ENCODE assay signal across 11 mouse cellular contexts in the genomic region with DNA sequence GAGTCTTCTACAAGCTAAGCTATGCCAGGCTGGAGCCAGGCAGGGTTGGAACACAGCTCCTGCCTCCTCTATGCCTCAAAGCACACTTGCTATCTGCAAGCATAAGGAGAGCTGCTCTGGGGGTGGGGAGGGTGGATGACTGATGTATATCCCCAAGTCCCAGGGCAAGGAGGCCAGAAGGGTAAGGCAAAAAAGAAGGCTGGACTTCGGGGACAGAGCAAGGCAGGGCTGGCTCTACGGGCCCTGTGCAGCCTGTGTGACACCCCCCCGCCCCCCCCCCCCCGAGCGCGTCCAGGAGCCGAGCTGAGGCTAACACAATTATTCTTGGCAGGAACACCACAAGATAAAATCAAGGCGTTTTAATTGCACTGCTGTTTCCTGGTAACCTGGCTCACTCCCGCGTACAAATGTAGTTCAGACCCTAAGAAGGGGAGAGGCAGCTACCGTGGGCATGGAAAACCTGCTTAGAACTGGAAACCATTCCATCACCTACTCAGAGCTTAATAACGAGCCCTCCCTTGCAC. TPM values are rescaled to one million over a fixed set of nuclear protein-coding genes. Genes with fewer than 3 reads are reported as not detected.
DNase-seq lines count a peak whose midpoint lies in the region; ATAC-seq and TF ChIP-seq lines count a peak whose summit lies in the region.
"Had no signal": no experiment of that assay in that cellular context is flagged by ENCODE, and none has a peak within 500 bp of the region (broad histone marks: within the 10 kb centered on the region; RNA-seq: fewer than 3 reads in every experiment).

No protein-coding gene starts in this region.

- H3K9ac ChIP-seq in embryonic facial prominence, embryonic 11.5 days (replicated peaks; ENCODE audit: low read length): no peak overlapping the region
- H3K9ac ChIP-seq in hindbrain, embryonic 15.5 days: no peak overlapping the region
- H3K9ac ChIP-seq: limb, embryonic 15.5 days had no signal

- no peaks in the 10 kb centered on the region for H3K9me3 ChIP-seq in embryonic facial prominence, embryonic 11.5 days (replicated peaks; ENCODE audit: control insufficient read depth, low read length)
- no peaks in the 10 kb centered on the region for H3K9me3 ChIP-seq in embryonic facial prominence, embryonic 10.5 days
- no peaks in the 10 kb centered on the region for H3K9me3 ChIP-seq in G1E (replicated peaks)
- no peaks in the 10 kb centered on the region for H3K9me3 ChIP-seq in hindbrain, embryonic 15.5 days
- H3K9me3 ChIP-seq: limb, embryonic 15.5 days; megakaryocyte, embryonic 14.5 days had no signal

- DNase-seq in embryonic facial prominence, embryonic 11.5 days (ENCODE audit: low spot score): peak; percentile 14
- no peak for DNase-seq in embryonic facial prominence, embryonic 10.5 days (ENCODE audit: low spot score)
- DNase-seq in G1E (ENCODE audit: low spot score): peak; percentile 11
- no peak for DNase-seq in adrenal gland, adult 8-10 months
- DNase-seq in cerebellum, postnatal 14 days: no peak
- no peak for DNase-seq in right cerebral cortex, postnatal 4 days
- DNase-seq: heart, postnatal 4 days had no signal

- ATAC-seq in embryonic facial prominence, embryonic 11.5 days (replicated peaks; ENCODE audit: insufficient number of reproducible peaks, low FRiP score, low TSS enrichment, low read depth): no peak
- no peak for ATAC-seq in G1E (ENCODE audit: extremely low read depth, insufficient number of reproducible peaks, low FRiP score, poor library complexity, severe bottlenecking)
- ATAC-seq in hindbrain, embryonic 15.5 days (ENCODE audit: low FRiP score, low read depth): peak; percentile 12; the same call in 1 of the 2 replicates
- ATAC-seq in megakaryocyte-erythroid progenitor cell, adult 5-6 weeks (replicated peaks; ENCODE audit: low FRiP score, low TSS enrichment, poor library complexity, severe bottlenecking): peak; percentile 52

- no peaks in the 10 kb centered on the region for H3K36me3 ChIP-seq in embryonic facial prominence, embryonic 11.5 days (replicated peaks; ENCODE audit: control insufficient read depth, insufficient read depth, low read depth, low read length)
- H3K36me3 ChIP-seq in embryonic facial prominence, embryonic 10.5 days (replicated peaks): peaks cover 12% of the 10 kb centered on the region; the same call in 1 of the 2 replicates
- peaks cover 89% of the 10 kb centered on the region for H3K36me3 ChIP-seq in G1E (replicated peaks)
- H3K36me3 ChIP-seq in hindbrain, embryonic 15.5 days: no peaks in the 10 kb centered on the region

- no peak overlapping the region for H3K4me3 ChIP-seq in embryonic facial prominence, embryonic 11.5 days (ENCODE audit: low read depth, low read length)
- no peak overlapping the region for H3K4me3 ChIP-seq in embryonic facial prominence, embryonic 10.5 days
- H3K4me3 ChIP-seq in G1E (ENCODE audit: low read depth, low read length): no peak overlapping the region
- H3K4me3 ChIP-seq in hindbrain, embryonic 15.5 days: no peak overlapping the region
- H3K4me3 ChIP-seq: limb, embryonic 15.5 days; megakaryocyte, embryonic 14.5 days had no signal

- 57% methylated on average over 12 of the region's 12 CpGs for WGBS in embryonic facial prominence, embryonic 11.5 days
- 70% methylated on average over 12 of the region's 12 CpGs for WGBS in embryonic facial prominence, embryonic 10.5 days
- WGBS in hindbrain, embryonic 15.5 days: 24% methylated on average over 12 of the region's 12 CpGs

- TF ChIP-seq CTCF in G1E (IDR thresholded peaks at IDR 0.05; ENCODE audit: low read depth, low read length): no peak

- H3K4me2 ChIP-seq in embryonic facial prominence, embryonic 11.5 days (ENCODE audit: low read depth, low read length): no peak overlapping the region
- H3K4me2 ChIP-seq in hindbrain, embryonic 15.5 days: no peak overlapping the region; the same call in 1 of the 2 replicates
- H3K4me2 ChIP-seq: limb, embryonic 15.5 days had no signal

- no peaks in the 10 kb centered on the region for H3K27me3 ChIP-seq in embryonic facial prominence, embryonic 11.5 days (ENCODE audit: control insufficient read depth, insufficient read depth, low read length)
- H3K27me3 ChIP-seq in embryonic facial prominence, embryonic 10.5 days (replicated peaks; ENCODE audit: low read depth, poor library complexity, severe bottlenecking): no peaks in the 10 kb centered on the region
- no peaks in the 10 kb centered on the region for H3K27me3 ChIP-seq in G1E (ENCODE audit: insufficient read depth, low read length)
- no peaks in the 10 kb centered on the region for H3K27me3 ChIP-seq in hindbrain, embryonic 15.5 days
- H3K27me3 ChIP-seq: limb, embryonic 15.5 days; megakaryocyte, embryonic 14.5 days had no signal

- H3K27ac ChIP-seq in embryonic facial prominence, embryonic 11.5 days (replicated peaks; ENCODE audit: low read depth, low read length): no peak overlapping the region
- H3K27ac ChIP-seq in embryonic facial prominence, embryonic 10.5 days (replicated peaks): no peak overlapping the region
- peak overlapping the region; percentile 66 for H3K27ac ChIP-seq in hindbrain, embryonic 15.5 days (replicated peaks)
- H3K27ac ChIP-seq: limb, embryonic 15.5 days had no signal

- no peaks in the 10 kb centered on the region for H3K4me1 ChIP-seq in embryonic facial prominence, embryonic 11.5 days (ENCODE audit: control insufficient read depth, insufficient read depth, low read length)
- peaks cover 38% of the 10 kb centered on the region for H3K4me1 ChIP-seq in embryonic facial prominence, embryonic 10.5 days
- peaks cover 11% of the 10 kb centered on the region for H3K4me1 ChIP-seq in G1E (ENCODE audit: insufficient read depth, low read depth, low read length)
- H3K4me1 ChIP-seq in hindbrain, embryonic 15.5 days (replicated peaks): peaks cover 58% of the 10 kb centered on the region

RNA-seq across cellular contexts. Expression of a gene that starts 6.9 kb away (rescaled TPM):
- polyA plus RNA-seq in embryonic facial prominence, embryonic 11.5 days (2014; fragmentation: Nextera tagmentation; extraction: Ambion mirVana): 0.42 and 0.82 TPM in 2 replicates
- 0.33 and 0.46 TPM in 2 replicates for polyA plus RNA-seq in embryonic facial prominence, embryonic 10.5 days (2016; fragmentation: Nextera tagmentation; extraction: Ambion mirVana)
- total RNA-seq in G1E (2014; fragmentation: Nextera tagmentation) (not detected in 2 replicates), G1E (2017) (not detected in 2 replicates)
- polyA plus RNA-seq in G1E (2012): not detected in 2 replicates
- polyA plus RNA-seq in hindbrain, embryonic 15.5 days (2015; fragmentation: Nextera tagmentation; extraction: Ambion mirVana): 7.6 and 8.6 TPM in 2 replicates
- not detected in 2 replicates for total RNA-seq in megakaryocyte-erythroid progenitor cell, adult 5-6 weeks (2014; fragmentation: Nextera tagmentation)
- not detected in 2 replicates for total RNA-seq in megakaryocyte-erythroid progenitor cell, adult 5-6 weeks (2017)
- 1 to 10 TPM; 3.9 to 7.8 (median 6.3) TPM for total RNA-seq in adrenal gland, adult 8-10 months (2022)

RNA-seq across cellular contexts. Expression of a gene that starts 24.8 kb away (rescaled TPM):
- polyA plus RNA-seq in embryonic facial prominence, embryonic 11.5 days (2014; fragmentation: Nextera tagmentation; extraction: Ambion mirVana): 0.18 and 0.27 TPM in 2 replicates
- polyA plus RNA-seq in embryonic facial prominence, embryonic 10.5 days (2016; fragmentation: Nextera tagmentation; extraction: Ambion mirVana): 0.16 and 0.26 TPM in 2 replicates
- total RNA-seq in G1E (2014; fragmentation: Nextera tagmentation): 0.83 TPM in 1 of 2 replicates, not detected in the other
- total RNA-seq in G1E (2017): 0.06 and 0.33 TPM in 2 replicates
- polyA plus RNA-seq in G1E (2012): 0.03 and 0.07 TPM in 2 replicates
- 0.22 and 0.43 TPM in 2 replicates for polyA plus RNA-seq in hindbrain, embryonic 15.5 days (2015; fragmentation: Nextera tagmentation; extraction: Ambion mirVana)
- total RNA-seq in megakaryocyte-erythroid progenitor cell, adult 5-6 weeks (2014; fragmentation: Nextera tagmentation): 0.79 TPM in 1 of 2 replicates, not detected in the other
- 0.08 TPM in 1 of 2 replicates, not detected in the other for total RNA-seq in megakaryocyte-erythroid progenitor cell, adult 5-6 weeks (2017)
- 1 to 10 TPM in 3 of 4 experiments, under 1 TPM in 1; 0.94 to 1.4 (median 1.2) TPM for total RNA-seq in adrenal gland, adult 8-10 months (2022)

RNA-seq across cellular contexts. Expression of a gene that starts 30.4 kb away (rescaled TPM):
- 27.1 and 28.8 TPM in 2 replicates for polyA plus RNA-seq in embryonic facial prominence, embryonic 11.5 days (2014; fragmentation: Nextera tagmentation; extraction: Ambion mirVana)
- polyA plus RNA-seq in embryonic facial prominence, embryonic 10.5 days (2016; fragmentation: Nextera tagmentation; extraction: Ambion mirVana): 58.2 and 58.5 TPM in 2 replicates
- total RNA-seq in G1E (2014; fragmentation: Nextera tagmentation) (12.7 and 16.4 TPM in 2 replicates), G1E (2017) (18.8 and 20.5 TPM in 2 replicates)
- 48.6 and 62.6 TPM in 2 replicates for polyA plus RNA-seq in G1E (2012)
- polyA plus RNA-seq in hindbrain, embryonic 15.5 days (2015; fragmentation: Nextera tagmentation; extraction: Ambion mirVana): 16.2 and 17.9 TPM in 2 replicates
- 28.0 and 31.0 TPM in 2 replicates for total RNA-seq in megakaryocyte-erythroid progenitor cell, adult 5-6 weeks (2014; fragmentation: Nextera tagmentation)
- 40.1 and 74.7 TPM in 2 replicates for total RNA-seq in megakaryocyte-erythroid progenitor cell, adult 5-6 weeks (2017)
- 10 to 100 TPM in 3 of 4 experiments, 1 to 10 TPM in 1; 7.3 to 20.6 (median 14.4) TPM for total RNA-seq in adrenal gland, adult 8-10 months (2022)

RNA-seq across cellular contexts. Expression of a gene that starts 52.4 kb away (rescaled TPM):
- 1.6 and 1.7 TPM in 2 replicates for polyA plus RNA-seq in embryonic facial prominence, embryonic 11.5 days (2014; fragmentation: Nextera tagmentation; extraction: Ambion mirVana)
- polyA plus RNA-seq in embryonic facial prominence, embryonic 10.5 days (2016; fragmentation: Nextera tagmentation; extraction: Ambion mirVana): 1.7 and 2.5 TPM in 2 replicates
- 34.2 and 36.5 TPM in 2 replicates for total RNA-seq in G1E (2014; fragmentation: Nextera tagmentation)
- 26.8 and 27.4 TPM in 2 replicates for total RNA-seq in G1E (2017)
- 18.1 and 21.3 TPM in 2 replicates for polyA plus RNA-seq in G1E (2012)
- 2.6 and 2.9 TPM in 2 replicates for polyA plus RNA-seq in hindbrain, embryonic 15.5 days (2015; fragmentation: Nextera tagmentation; extraction: Ambion mirVana)
- 7.5 and 7.9 TPM in 2 replicates for total RNA-seq in megakaryocyte-erythroid progenitor cell, adult 5-6 weeks (2014; fragmentation: Nextera tagmentation)
- 5.3 and 6.0 TPM in 2 replicates for total RNA-seq in megakaryocyte-erythroid progenitor cell, adult 5-6 weeks (2017)
- total RNA-seq in adrenal gland, adult 8-10 months (2022): 10 to 100 TPM; 13.6 to 25.0 (median 18.1) TPM

RNA-seq across cellular contexts. Expression of a gene that starts 54.5 kb away (rescaled TPM):
- 5.4 and 6.4 TPM in 2 replicates for polyA plus RNA-seq in embryonic facial prominence, embryonic 11.5 days (2014; fragmentation: Nextera tagmentation; extraction: Ambion mirVana)
- 10.2 and 12.5 TPM in 2 replicates for polyA plus RNA-seq in embryonic facial prominence, embryonic 10.5 days (2016; fragmentation: Nextera tagmentation; extraction: Ambion mirVana)
- total RNA-seq in G1E (2014; fragmentation: Nextera tagmentation): 22.7 and 26.0 TPM in 2 replicates
- 10.2 and 13.7 TPM in 2 replicates for total RNA-seq in G1E (2017)
- 1.8 and 2.7 TPM in 2 replicates for polyA plus RNA-seq in G1E (2012)
- polyA plus RNA-seq in hindbrain, embryonic 15.5 days (2015; fragmentation: Nextera tagmentation; extraction: Ambion mirVana): 19.7 and 27.1 TPM in 2 replicates
- total RNA-seq in megakaryocyte-erythroid progenitor cell, adult 5-6 weeks (2014; fragmentation: Nextera tagmentation): 10.9 and 19.5 TPM in 2 replicates
- total RNA-seq in megakaryocyte-erythroid progenitor cell, adult 5-6 weeks (2017): 13.6 and 14.7 TPM in 2 replicates
- 10 to 100 TPM; 35.1 to 37.0 (median 36.2) TPM for total RNA-seq in adrenal gland, adult 8-10 months (2022)

Comparison
In these comparisons a context has a peak if more than half of its experiments do, and no peak if none do; other contexts are left out.
1. DNase-seq: peak in embryonic facial prominence, embryonic 11.5 days (single experiment) and G1E (single experiment); none in embryonic facial prominence, embryonic 10.5 days (single experiment), adrenal gland, adult 8-10 months (single experiment), cerebellum, postnatal 14 days (0 of 2) and right cerebral cortex, postnatal 4 days (single experiment).
2. ATAC-seq: peak in hindbrain, embryonic 15.5 days (single experiment) and megakaryocyte-erythroid progenitor cell, adult 5-6 weeks (single experiment); none in embryonic facial prominence, embryonic 11.5 days (single experiment) and G1E (single experiment).